Mouse (Mus musculus): ENCODE measurements around the gene Pemt.

GRCm38 (mm10) chr11:59921265-59921664, 125.0 kb downstream of the Pemt start:
- TF ChIP-seq CTCF (IDR thresholded peaks at IDR 0.05; ENCODE audit: borderline replicate concordance, insufficient read depth, low read length) (no peak), POLR2A (IDR thresholded peaks at IDR 0.05; ENCODE audit: low read depth, low read length) (no peak)
